Mouse (Mus musculus) olfactory bulb, adult 2 months (tissue): ENCODE data around the gene Ccdc142. TPM values are rescaled to one million over a fixed set of nuclear protein-coding genes. Genes with fewer than 3 reads are reported as not detected.

Experiments
- H3K27ac ChIP-seq: fragments of 200-500 bp; 2 replicates; pipeline ENCODE4 v1.5.1; 2012; ENCODE audit warnings: low read depth, low read length; ENCODE audit not compliant: insufficient read depth
- H3K4me1 ChIP-seq: fragments of 200-500 bp; 2 replicates; pipeline ENCODE4 v1.6.1; 2012; ENCODE audit warnings: low read length; ENCODE audit not compliant: control insufficient read depth, insufficient read depth
- H3K4me3 ChIP-seq: fragments of 200-500 bp; 2 replicates; pipeline ENCODE4 v1.5.1; 2012; ENCODE audit warnings: mild to moderate bottlenecking, low read depth, low read length, moderate library complexity; ENCODE audit not compliant: insufficient read depth
- CTCF ChIP-seq: fragments of 200-500 bp; IDR thresholded peaks from 2 replicates; pipeline ENCODE4 v1.5.1; 2012; ENCODE audit warnings: low read depth, mild to moderate bottlenecking, low read length, moderate library complexity; ENCODE audit not compliant: insufficient read depth
- POLR2A ChIP-seq: fragments of 200-500 bp; IDR thresholded peaks from 2 replicates; pipeline ENCODE4 v1.6.1; 2012; ENCODE audit warnings: mild to moderate bottlenecking, low read depth, low read length, moderate library complexity; ENCODE audit not compliant: insufficient read depth
- WGBS: fragments of 180-500 bp; shearing (Covaris S2); methylation state at CpG from one replicate; pipeline ENCODE4 v1.1.7; 2018; 5-methylcytosine and 5-hydroxymethylcytosine counted together
- polyA plus RNA-seq: library from polyadenylated mRNA; stranded (reverse); fragments of >200 nt; gene quantifications from 2 replicates; pipeline ENCODE4 v1.2.4, GENCODE M21; 2012; ENCODE audit warnings: low replicate concordance; ENCODE audit not compliant: missing spikeins, insufficient read depth, insufficient read length

The Ccdc142 gene
- polyA plus RNA-seq, 1 experiment: not detected

GRCm38 (mm10) chr6:83115011-83115671 is 13.7 kb downstream of the Ccdc142 start, which contains the start of gene Mogs:
Gene Mogs (plus strand): TSS chr6:83115496.
- WGBS: 1% methylated on average over 57 of the region's 58 CpGs
- Histone ChIP-seq H3K27ac (no peak within 1 kb of the TSS), H3K4me1 (peaks cover 16% of the 10 kb centered on the region), H3K4me3 (peak within 1 kb of the TSS; percentile 78)
- no peak for TF ChIP-seq CTCF
- peak; percentile 88 for TF ChIP-seq POLR2A

- WGBS: under 1% methylated on average over 40 of the region's 48 CpGs
- peaks cover 20% of the 10 kb centered on the region for H3K4me1 ChIP-seq
- no peak for TF ChIP-seq CTCF
- no peak for TF ChIP-seq POLR2A
- H3K27ac ChIP-seq: no peak overlapping the region
- H3K4me3 ChIP-seq: peak overlapping the region; percentile 78
These were observed 14.4 kb downstream of the Ccdc142 start for GRCm38 (mm10) chr6:83115682-83116372.

- Histone ChIP-seq H3K4me3 (peak overlapping the region; percentile 78; the same call in 1 of the 2 replicates), H3K4me1 (peaks cover 20% of the 10 kb centered on the region), H3K27ac (no peak overlapping the region)
- WGBS: 79% methylated on average over 11 of the region's 11 CpGs
- TF ChIP-seq CTCF (no peak), POLR2A (no peak)
These were observed 15.2 kb downstream of the Ccdc142 start for GRCm38 (mm10) chr6:83116373-83117164.

GRCm38 (mm10) chr6:83117165-83117438 is 15.7 kb downstream of the Ccdc142 start:
- 73% methylated on average over 4 of the region's 4 CpGs for WGBS
- Histone ChIP-seq H3K4me3 (no peak overlapping the region), H3K4me1 (peaks cover 22% of the 10 kb centered on the region), H3K27ac (no peak overlapping the region)
- no peak for TF ChIP-seq CTCF
- no peak for TF ChIP-seq POLR2A

GRCm38 (mm10) chr6:83117616-83118015 is 16.2 kb downstream of the Ccdc142 start:
- H3K27ac ChIP-seq: no peak overlapping the region
- H3K4me3 ChIP-seq: no peak overlapping the region
- TF ChIP-seq POLR2A (no peak), CTCF (no peak)
- 91% methylated on average over 13 of the region's 13 CpGs for WGBS
- H3K4me1 ChIP-seq: peaks cover 24% of the 10 kb centered on the region

GRCm38 (mm10) chr6:83118369-83118768 is 17.0 kb downstream of the Ccdc142 start:
- H3K4me1 ChIP-seq: peaks cover 27% of the 10 kb centered on the region
- WGBS: 76% methylated on average over 11 of the region's 11 CpGs
- no peak overlapping the region for H3K4me3 ChIP-seq
- H3K27ac ChIP-seq: no peak overlapping the region
- TF ChIP-seq CTCF (no peak), POLR2A (no peak)

- Histone ChIP-seq H3K4me1 (peaks cover 27% of the 10 kb centered on the region), H3K27ac (no peak overlapping the region), H3K4me3 (no peak overlapping the region)
- 74% methylated on average over 14 of the region's 14 CpGs for WGBS
- TF ChIP-seq CTCF (no peak), POLR2A (no peak)
These were observed 17.7 kb downstream of the Ccdc142 start for GRCm38 (mm10) chr6:83118825-83119733.

- H3K4me3 ChIP-seq: no peak overlapping the region
- H3K4me1 ChIP-seq: peaks cover 32% of the 10 kb centered on the region
- WGBS: 64% methylated on average over 7 of the region's 7 CpGs
- H3K27ac ChIP-seq: no peak overlapping the region
- no peak for TF ChIP-seq CTCF
- no peak for TF ChIP-seq POLR2A
These were observed 18.3 kb downstream of the Ccdc142 start for GRCm38 (mm10) chr6:83119734-83120051.
